Mouse (Mus musculus) hindbrain, embryonic 16.5 days (tissue): ENCODE measurements around the gene Lemd2. TPM values are rescaled to one million over a fixed set of nuclear protein-coding genes. Genes with fewer than 3 reads are reported as not detected.

Experiments used
- ATAC-seq: fragments of 200-750 bp; cut with Nextera tagmentation; 2 replicates; pipeline ENCODE4 v1.8.0; 2017; ENCODE audit warnings: moderate TSS enrichment, moderate library complexity
- H3K27ac ChIP-seq: fragments of 300-500 bp; sonication (generic); 2 replicates; pipeline ENCODE4 v1.5.1; 2014; ENCODE audit warnings: low read depth, mild to moderate bottlenecking, control low read depth, low read length, moderate library complexity
- H3K27me3 ChIP-seq: fragments of 300-500 bp; sonication (generic); replicated peaks from 2 replicates; pipeline ENCODE4 v1.6.1; 2014; ENCODE audit warnings: low read length; ENCODE audit not compliant: control insufficient read depth, insufficient read depth
- H3K36me3 ChIP-seq: fragments of 300-500 bp; sonication (generic); 2 replicates; pipeline ENCODE4 v1.6.1; 2014; ENCODE audit warnings: mild to moderate bottlenecking, low read length, moderate library complexity, mixed read lengths; ENCODE audit not compliant: control insufficient read depth, insufficient read depth
- H3K4me1 ChIP-seq: fragments of 300-500 bp; sonication (generic); 2 replicates; pipeline ENCODE4 v1.6.1; 2014; ENCODE audit warnings: low read depth, low read length; ENCODE audit not compliant: control insufficient read depth, insufficient read depth
- H3K4me2 ChIP-seq: fragments of 300-500 bp; sonication (generic); 2 replicates; pipeline ENCODE4 v1.6.1; 2014; ENCODE audit warnings: mild to moderate bottlenecking, low read length, control low read depth, moderate library complexity
- H3K4me3 ChIP-seq: fragments of 300-500 bp; sonication (generic); 2 replicates; pipeline ENCODE4 v1.5.1; 2014; ENCODE audit warnings: mild to moderate bottlenecking, low read length, control low read depth, moderate library complexity
- H3K9ac ChIP-seq: fragments of 300-500 bp; sonication (generic); 2 replicates; pipeline ENCODE4 v1.6.1; 2014; ENCODE audit warnings: low read depth, mild to moderate bottlenecking, control low read depth, low read length, moderate library complexity
- H3K9me3 ChIP-seq: fragments of 300-500 bp; sonication (generic); 2 replicates; pipeline ENCODE4 v1.6.1; 2014; ENCODE audit warnings: mild to moderate bottlenecking, low read length, moderate library complexity; ENCODE audit not compliant: control insufficient read depth
- WGBS: fragments of 180-500 bp; shearing (Covaris S2); extraction: QIAGEN DNeasy Blood & Tissue Kit; methylation state at CpG from one replicate; pipeline ENCODE4 v1.1.7; 2014; 5-methylcytosine and 5-hydroxymethylcytosine counted together
- polyA plus RNA-seq: library from polyadenylated mRNA; unstranded; fragments of >200 nt; fragmentation: Nextera tagmentation; extraction: Ambion mirVana; gene quantifications from 2 replicates; pipeline ENCODE4 v1.2.1, GENCODE M21; 2015

Gene Lemd2
- 11.1 and 17.7 TPM in 2 replicates for polyA plus RNA-seq

DNA sequence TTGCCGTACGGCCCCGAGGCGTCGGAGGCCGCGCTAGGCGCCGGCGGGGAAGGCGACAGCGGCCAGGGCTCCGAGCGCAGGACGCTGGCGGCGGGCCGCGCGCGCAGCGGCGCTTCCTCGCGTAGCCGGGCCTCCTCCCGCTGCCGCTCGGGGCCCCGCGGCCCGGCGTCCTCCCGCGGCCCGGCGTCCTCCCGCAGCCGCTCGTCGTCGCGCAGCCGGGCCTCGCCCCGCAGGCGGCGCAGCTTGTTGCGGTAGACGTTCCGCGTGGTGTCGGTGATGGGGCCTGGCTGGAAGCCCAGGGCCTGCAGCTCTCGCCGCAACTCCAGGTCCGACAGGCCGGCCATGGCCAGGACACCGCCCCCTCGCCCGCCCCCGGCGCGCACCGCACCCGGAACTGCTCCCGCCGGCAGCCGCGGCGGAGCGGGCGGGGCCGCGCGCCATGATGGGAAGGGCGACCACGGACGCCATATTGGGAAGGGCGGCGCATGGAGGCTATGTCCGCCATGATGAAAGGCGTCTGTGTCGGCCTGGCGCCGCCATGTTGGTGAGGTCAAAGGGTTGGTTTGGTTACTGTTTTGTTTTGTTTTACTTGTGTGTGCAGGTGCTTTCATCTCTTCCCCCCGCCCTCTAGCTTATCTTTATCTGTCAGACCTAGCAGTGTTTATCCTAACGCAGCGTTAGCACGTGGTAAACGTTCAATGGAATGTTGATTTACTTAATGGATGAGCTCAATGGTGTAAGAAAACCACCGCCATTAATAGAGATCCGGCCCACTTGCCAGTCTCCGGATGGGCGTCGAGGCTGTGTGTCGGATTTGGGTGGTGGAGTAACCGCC, at the start of gene Lemd2:
Gene Lemd2, minus strand, starts transcription at position 395 of the 835 bp plus-strand sequence.
- H3K36me3 ChIP-seq, result peaks cover 14% of the 10 kb centered on the region
- H3K4me1 ChIP-seq, result peaks cover 19% of the 10 kb centered on the region
- H3K27ac ChIP-seq, result peak within 1 kb of the TSS; percentile 97
- no peaks in the 10 kb centered on the region for H3K9me3 ChIP-seq
- H3K4me2 ChIP-seq, result peak within 1 kb of the TSS; percentile 96
- 6% methylated on average over 71 of the region's 97 CpGs for WGBS
- peak within 1 kb of the TSS; percentile 98 for H3K9ac ChIP-seq
- H3K4me3 ChIP-seq, result peak within 1 kb of the TSS; percentile 88
- peak; percentile 95 for ATAC-seq
- no peaks in the 10 kb centered on the region for H3K27me3 ChIP-seq

DNA sequence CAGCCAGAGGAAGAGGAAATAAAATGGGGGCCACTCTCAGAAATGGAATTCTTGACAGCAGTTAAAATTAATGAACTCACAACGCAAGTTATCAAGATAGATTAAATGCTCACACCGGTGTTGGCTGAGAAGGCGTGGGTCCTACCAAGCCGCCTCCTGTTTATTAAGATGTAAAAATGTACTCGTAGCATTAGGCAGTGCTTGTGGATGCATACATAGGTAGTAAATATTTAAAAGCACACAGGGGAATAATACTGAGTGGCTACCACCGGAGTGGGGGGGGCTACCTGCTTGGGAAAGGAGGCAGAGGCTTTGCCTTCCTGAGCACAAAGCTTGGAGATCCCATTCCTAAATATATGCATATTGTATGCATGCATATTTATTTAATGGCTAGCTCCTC, 46.9 kb upstream of the Lemd2 start:
- peaks cover 4% of the 10 kb centered on the region; the same call in 1 of the 2 replicates for H3K4me1 ChIP-seq
- ATAC-seq, result no peak; the same call in 1 of the 2 replicates
- H3K27ac ChIP-seq, result no peak overlapping the region

DNA sequence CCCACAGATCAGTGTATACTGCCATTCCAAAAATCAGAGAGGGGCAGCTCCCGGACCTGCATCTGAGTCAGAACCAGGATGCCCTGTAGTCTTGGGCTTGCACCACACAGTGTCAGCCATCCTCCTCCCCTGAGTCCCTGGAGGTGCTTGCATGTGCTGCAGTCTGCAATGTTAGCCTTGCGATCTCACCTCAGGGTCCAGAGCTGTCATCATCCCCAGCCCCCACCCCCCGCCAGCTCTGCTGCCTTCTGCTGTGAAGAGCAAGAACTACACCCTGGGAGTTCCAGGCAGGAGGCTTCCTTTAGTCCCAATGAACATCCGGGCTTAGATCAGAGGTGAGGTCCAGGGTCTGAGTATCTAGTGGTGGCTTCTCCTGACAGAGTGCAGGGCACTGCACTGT, 46.2 kb upstream of the Lemd2 start:
- no peaks in the 10 kb centered on the region for H3K9me3 ChIP-seq
- H3K27me3 ChIP-seq, result no peaks in the 10 kb centered on the region
- ATAC-seq, result no peak
- H3K4me2 ChIP-seq, result no peak overlapping the region
- no peak overlapping the region for H3K9ac ChIP-seq
- H3K4me3 ChIP-seq, result no peak overlapping the region
- H3K27ac ChIP-seq, result no peak overlapping the region
- peaks cover 4% of the 10 kb centered on the region; the same call in 1 of the 2 replicates for H3K4me1 ChIP-seq
- WGBS, result 28% methylated on average over 4 of the region's 4 CpGs
- no peaks in the 10 kb centered on the region for H3K36me3 ChIP-seq

More for the DNA sequence above, 46.9 kb upstream of the Lemd2 start:
- Histone ChIP-seq H3K36me3 (no peaks in the 10 kb centered on the region), H3K4me3 (no peak overlapping the region), H3K9ac (no peak overlapping the region), H3K27me3 (no peaks in the 10 kb centered on the region), H3K4me2 (no peak overlapping the region), H3K9me3 (no peaks in the 10 kb centered on the region)
- WGBS, result 68% methylated on average over 6 of the region's 6 CpGs

DNA sequence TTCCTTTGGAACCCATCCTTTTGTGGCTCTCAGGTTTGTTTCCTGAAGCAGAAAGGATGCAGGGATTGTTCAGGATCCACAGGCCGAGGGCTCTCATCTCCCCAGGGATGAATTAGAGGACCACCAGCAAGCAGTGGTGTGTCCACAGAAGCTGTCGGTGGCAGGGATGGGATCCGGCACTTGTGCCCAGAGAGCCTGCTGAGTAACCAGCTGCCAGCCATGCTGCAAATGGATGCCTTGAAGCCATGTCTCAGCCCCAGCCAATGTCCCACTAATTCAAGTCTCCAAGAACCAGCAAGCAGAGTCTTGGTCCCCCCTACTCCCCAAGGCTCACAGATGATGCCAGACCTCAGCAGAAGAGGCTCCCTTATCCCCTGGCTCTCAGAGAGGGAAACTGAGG, 44.8 kb upstream of the Lemd2 start:
- no peak overlapping the region for H3K27ac ChIP-seq
- 57% methylated on average over 3 of the region's 3 CpGs for WGBS
- no peaks in the 10 kb centered on the region for H3K9me3 ChIP-seq
- no peak for ATAC-seq
- H3K4me3 ChIP-seq, result no peak overlapping the region
- H3K4me1 ChIP-seq, result peaks cover 4% of the 10 kb centered on the region; the same call in 1 of the 2 replicates
- no peaks in the 10 kb centered on the region for H3K27me3 ChIP-seq
- H3K9ac ChIP-seq, result no peak overlapping the region
- no peaks in the 10 kb centered on the region for H3K36me3 ChIP-seq
- no peak overlapping the region for H3K4me2 ChIP-seq

DNA sequence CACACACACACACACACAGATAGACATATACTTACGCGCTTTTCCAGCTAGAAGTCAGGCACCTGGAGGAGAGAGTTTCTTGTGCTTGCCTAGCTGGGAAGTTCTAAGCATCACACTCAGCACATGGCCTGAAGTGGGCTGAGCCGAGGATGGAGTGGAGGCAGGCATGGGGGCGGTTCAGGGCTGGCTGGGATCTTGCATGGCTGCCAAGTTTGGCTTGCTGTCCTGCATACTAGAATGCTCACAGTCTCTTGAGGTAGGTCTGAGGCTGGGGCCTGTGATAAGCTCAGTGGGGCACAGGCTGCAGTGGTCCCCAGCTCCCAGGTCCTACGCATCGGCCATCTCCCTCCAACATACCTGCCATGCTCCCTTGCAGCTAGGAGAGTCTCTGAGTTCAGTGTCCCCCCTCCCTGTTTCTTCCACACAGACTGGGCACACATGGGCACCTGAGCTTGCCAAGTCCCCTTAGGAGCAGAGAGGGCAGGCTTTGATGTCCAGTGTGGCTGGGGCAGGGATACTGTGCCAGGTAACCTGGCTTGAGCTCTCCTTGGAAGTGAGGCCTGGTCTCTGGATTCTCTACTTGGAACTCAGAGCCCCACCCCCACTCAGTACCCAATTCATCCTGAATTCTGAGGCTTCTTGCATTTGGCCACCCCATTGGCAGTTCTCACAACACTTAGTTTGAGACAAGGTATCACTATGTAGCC, 43.6 kb upstream of the Lemd2 start:
- Histone ChIP-seq H3K4me3 (no peak overlapping the region), H3K4me1 (peaks cover 5% of the 10 kb centered on the region), H3K4me2 (no peak overlapping the region), H3K9ac (no peak overlapping the region), H3K36me3 (no peaks in the 10 kb centered on the region), H3K9me3 (no peaks in the 10 kb centered on the region), H3K27me3 (no peaks in the 10 kb centered on the region), H3K27ac (no peak overlapping the region)
- peak; percentile 48; the same call in 1 of the 2 replicates for ATAC-seq
- WGBS, result 79% methylated on average over 6 of the region's 6 CpGs

DNA sequence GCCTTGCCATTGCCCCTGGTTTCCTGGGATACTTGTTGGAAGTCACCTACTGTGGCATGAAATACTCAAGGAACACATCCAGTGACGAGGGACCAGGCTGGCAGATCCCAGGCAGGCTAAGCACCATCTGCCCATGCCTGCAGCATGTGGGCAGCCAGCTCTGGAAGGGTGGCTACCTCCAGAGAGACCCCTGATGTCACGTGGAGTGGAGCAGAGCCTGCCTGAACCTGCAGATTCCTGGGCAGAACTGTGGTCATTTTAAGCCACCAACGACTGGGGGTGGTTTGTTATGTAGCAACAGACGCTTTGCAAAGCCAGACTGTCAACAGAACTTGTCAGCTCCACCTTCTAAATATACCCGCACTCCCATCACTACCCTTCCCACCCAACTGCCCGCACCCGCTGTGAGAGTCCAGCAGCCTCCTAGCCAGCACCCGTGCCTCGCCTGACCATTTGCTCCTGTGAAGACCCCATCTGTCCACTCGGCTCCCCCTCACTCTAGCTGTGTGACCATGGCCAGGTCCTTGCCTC, 41.6 kb upstream of the Lemd2 start:
- H3K4me3 ChIP-seq, result no peak overlapping the region
- no peaks in the 10 kb centered on the region for H3K36me3 ChIP-seq
- H3K27ac ChIP-seq, result no peak overlapping the region
- no peaks in the 10 kb centered on the region for H3K9me3 ChIP-seq
- ATAC-seq, result no peak
- 89% methylated on average over 10 of the region's 10 CpGs for WGBS
- H3K27me3 ChIP-seq, result no peaks in the 10 kb centered on the region
- H3K4me1 ChIP-seq, result peaks cover 19% of the 10 kb centered on the region
- no peak overlapping the region for H3K4me2 ChIP-seq
- no peak overlapping the region for H3K9ac ChIP-seq

DNA sequence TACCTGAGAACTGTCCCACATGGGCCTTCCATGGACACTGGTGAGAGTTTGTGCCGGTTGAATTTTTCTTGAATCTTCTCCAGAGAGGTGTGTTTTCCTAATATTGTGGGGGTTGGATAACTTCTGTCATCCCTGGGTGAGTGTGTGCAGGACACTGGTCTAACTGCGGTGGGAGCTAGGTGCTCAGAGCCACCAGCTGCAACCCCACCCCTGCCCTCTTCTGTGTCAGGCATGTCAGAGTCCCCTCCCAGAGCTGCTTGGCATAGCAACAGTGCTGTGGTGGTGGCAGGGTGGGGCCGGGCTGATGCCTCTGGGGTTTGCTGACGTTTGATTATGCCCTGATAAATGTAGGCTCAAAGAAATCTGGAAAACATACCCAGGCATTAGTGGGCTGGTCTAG, 40.6 kb upstream of the Lemd2 start:
- Histone ChIP-seq H3K4me2 (no peak overlapping the region), H3K9ac (no peak overlapping the region), H3K36me3 (no peaks in the 10 kb centered on the region), H3K27me3 (no peaks in the 10 kb centered on the region), H3K4me1 (peaks cover 21% of the 10 kb centered on the region), H3K27ac (no peak overlapping the region), H3K9me3 (no peaks in the 10 kb centered on the region), H3K4me3 (no peak overlapping the region)
- no peak for ATAC-seq
- WGBS, result 70% methylated on average over 4 of the region's 4 CpGs

DNA sequence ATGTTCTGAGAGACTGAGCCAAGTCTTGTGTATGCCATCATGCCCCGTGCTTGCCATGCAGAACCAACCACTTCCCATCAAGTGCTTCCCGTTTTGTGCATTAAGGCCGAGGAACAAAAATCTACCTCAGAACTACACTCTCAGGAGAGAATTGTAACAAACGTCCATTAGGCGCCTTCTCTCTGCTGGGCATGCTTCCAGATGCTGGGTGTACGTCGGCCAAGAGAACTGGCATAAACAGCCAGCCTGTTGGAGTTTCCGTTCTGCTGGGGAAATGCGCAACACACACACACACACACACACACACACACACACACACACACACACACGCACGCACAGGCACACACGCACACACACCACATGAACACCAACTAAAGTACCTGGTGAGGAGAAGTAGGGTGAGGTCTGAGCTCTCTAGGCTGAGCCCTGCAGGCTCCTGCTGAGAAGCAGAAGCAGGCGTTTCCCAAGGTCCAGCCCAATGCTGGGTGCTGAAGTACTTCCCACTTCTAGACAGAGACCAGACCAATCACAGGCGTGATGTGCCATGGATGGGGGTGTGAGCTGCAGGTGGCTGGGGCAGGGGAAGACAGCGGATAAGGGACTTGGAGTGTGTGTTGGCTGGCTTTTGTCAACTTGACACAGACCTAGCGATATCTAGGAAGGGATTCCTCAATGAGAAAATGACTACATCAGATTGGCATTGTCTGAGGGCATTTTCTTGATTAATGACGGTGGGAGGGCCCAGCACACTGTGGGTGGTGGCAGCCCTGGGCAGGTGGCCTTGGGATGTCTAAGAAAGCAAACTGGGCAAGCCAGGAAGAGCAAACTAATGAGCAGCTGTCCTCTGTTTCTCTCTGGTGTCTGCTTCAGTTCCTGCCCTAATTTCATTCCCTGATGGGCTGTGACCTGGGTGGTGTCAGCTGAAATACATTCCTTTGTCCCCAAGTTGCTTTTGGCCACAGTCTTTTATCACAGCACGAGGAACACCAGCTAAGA, 38.2 kb upstream of the Lemd2 start:
- Histone ChIP-seq H3K9ac (no peak overlapping the region), H3K4me2 (no peak overlapping the region), H3K4me3 (no peak overlapping the region), H3K9me3 (no peaks in the 10 kb centered on the region), H3K27ac (peak overlapping the region; percentile 61), H3K4me1 (peaks cover 21% of the 10 kb centered on the region), H3K36me3 (no peaks in the 10 kb centered on the region), H3K27me3 (no peaks in the 10 kb centered on the region)
- ATAC-seq, result peak; percentile 56
- WGBS, result 43% methylated on average over 17 of the region's 18 CpGs
